In the genomic region with DNA sequence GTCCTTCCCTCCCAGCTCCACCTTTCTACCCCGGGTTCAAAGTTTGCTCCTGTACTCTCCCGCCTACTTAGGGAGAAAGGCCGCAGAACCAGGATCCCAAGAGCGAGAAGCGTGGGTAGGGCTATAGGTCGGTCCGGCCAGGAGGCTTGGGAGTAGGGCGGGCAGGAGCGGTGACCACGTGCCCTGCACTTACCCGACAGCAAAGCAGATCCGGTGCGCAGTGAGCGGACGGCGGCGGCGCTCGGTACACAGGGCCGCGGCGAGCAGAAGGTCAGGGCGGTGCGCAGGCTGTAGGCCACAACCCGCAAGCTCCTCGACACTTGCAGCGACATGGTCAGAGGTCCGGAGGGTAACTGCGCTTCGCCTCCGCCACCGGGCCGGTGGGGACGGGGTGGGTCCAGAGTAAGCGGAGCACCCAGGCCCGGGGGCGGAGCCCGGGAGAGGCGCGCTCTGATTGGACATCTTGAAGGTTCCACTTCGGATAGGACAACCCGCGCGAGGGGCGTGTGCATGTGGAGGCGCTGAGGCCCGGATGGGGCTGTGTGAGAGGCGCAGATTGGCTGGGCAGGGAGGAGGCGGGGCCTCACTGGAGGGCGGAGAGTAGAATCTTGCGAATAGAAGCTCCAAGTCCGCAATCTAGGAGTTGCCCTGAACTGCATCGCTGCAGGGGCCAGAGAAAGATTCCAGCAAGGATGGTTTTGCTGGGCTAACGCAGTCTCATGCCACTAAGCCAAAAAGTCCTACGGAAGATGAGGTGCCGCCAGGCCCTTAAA, we compare ENCODE assay signal across 8 mouse cellular contexts. TPM values are rescaled to one million over a fixed set of nuclear protein-coding genes. Genes with fewer than 3 reads are reported as not detected.
DNase-seq lines count a peak whose midpoint lies in the region; ATAC-seq lines count a peak whose summit lies in the region.

A gene (minus strand): TSS at position 443 of the 773 bp plus-strand sequence.

- DNase-seq in R1 (ENCODE audit: low read depth, low spot score) = peak; percentile 100
- DNase-seq in cerebellum, postnatal 25 days = peak; percentile 98
- DNase-seq in frontal cortex, postnatal 25 days (ENCODE audit: low spot score in 2 of 2) = peak; percentile 94 to 96
- peak; percentile 94 for DNase-seq in hindbrain, embryonic 14.5 days (ENCODE audit: low spot score)
- peak; percentile 97 to 98 for DNase-seq in layer of hippocampus, postnatal 36 days
- peak; percentile 100 for DNase-seq in lung, postnatal 36 days
- DNase-seq in retina, postnatal 1 day = peak; percentile 99
- peak; percentile 99 for DNase-seq in urinary bladder, adult 18-20 months (ENCODE audit: low spot score in 2 of 2)

- no peak within 1 kb of the TSS for H3K27ac ChIP-seq in hindbrain, embryonic 14.5 days

- no peaks in the 10 kb centered on the region for H3K27me3 ChIP-seq in hindbrain, embryonic 14.5 days (ENCODE audit: control insufficient read depth, insufficient read depth, low read length)

- ATAC-seq in hindbrain, embryonic 14.5 days (ENCODE audit: low FRiP score) = peak; percentile 100

- under 1% methylated on average over 56 of the region's 56 CpGs for WGBS in hindbrain, embryonic 14.5 days

- H3K36me3 ChIP-seq in hindbrain, embryonic 14.5 days (replicated peaks; ENCODE audit: control insufficient read depth, insufficient read depth) = no peaks in the 10 kb centered on the region

- H3K9ac ChIP-seq in hindbrain, embryonic 14.5 days = peak within 1 kb of the TSS; percentile 53

- peaks cover 12% of the 10 kb centered on the region; the same call in 1 of the 2 replicates for H3K4me1 ChIP-seq in hindbrain, embryonic 14.5 days (replicated peaks; ENCODE audit: control insufficient read depth, insufficient read depth, low read length)

- H3K4me2 ChIP-seq in hindbrain, embryonic 14.5 days (replicated peaks) = peak within 1 kb of the TSS; percentile 89

- H3K9me3 ChIP-seq in hindbrain, embryonic 14.5 days (ENCODE audit: control insufficient read depth, low read length) = no peaks in the 10 kb centered on the region

- H3K4me3 ChIP-seq in hindbrain, embryonic 14.5 days (replicated peaks; ENCODE audit: low read length) = peak within 1 kb of the TSS; percentile 62

RNA-seq across cellular contexts. Expression of the gene that starts here (rescaled TPM):
- 105 and 108 TPM in 2 replicates for polyA plus RNA-seq in hindbrain, embryonic 14.5 days (2014; fragmentation: Nextera tagmentation; extraction: Ambion mirVana)
- 10 to 100 TPM; 40.3 to 46.2 TPM for total RNA-seq in layer of hippocampus, postnatal 36 days (2021)
